Mouse (Mus musculus): ENCODE results near the gene Spata31d1c. TPM values are rescaled to one million over a fixed set of nuclear protein-coding genes. Genes with fewer than 3 reads are reported as not detected.

The Spata31d1c gene
- total RNA-seq (2015; ENCODE audit: low replicate concordance) = not detected in 2 replicates
- not detected in 2 replicates for total RNA-seq (2017; ENCODE audit: low replicate concordance)

- no peak for ATAC-seq (replicated peaks; ENCODE audit: low FRiP score, poor library complexity, severe bottlenecking)
Observed at GRCm38 (mm10) chr13:65032758-65033157, at the start of gene Spata31d1c. Gene Spata31d1c, plus strand, starts transcription at chr13:65033058.

DNA sequence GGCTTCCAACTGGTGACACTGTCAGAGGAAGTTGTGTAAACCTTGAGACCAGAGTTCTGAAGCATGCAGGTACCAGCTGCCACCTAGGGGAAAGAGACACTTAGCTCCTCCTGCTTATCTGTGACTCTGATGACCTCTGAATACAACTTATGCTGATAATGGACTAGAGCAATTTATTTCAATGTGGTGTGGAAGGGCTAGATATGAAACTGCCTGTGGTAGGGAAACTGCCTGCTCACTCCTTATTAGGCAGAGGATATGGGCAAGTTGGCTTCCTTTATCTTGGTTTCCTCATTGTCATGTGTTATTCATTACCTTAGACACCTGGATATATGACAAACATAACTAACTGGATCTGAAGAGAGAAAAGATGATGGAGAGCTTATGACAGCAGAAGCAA, 44.0 kb upstream of the Spata31d1c start:
- no peak for ATAC-seq (replicated peaks; ENCODE audit: low FRiP score, poor library complexity, severe bottlenecking)

DNA sequence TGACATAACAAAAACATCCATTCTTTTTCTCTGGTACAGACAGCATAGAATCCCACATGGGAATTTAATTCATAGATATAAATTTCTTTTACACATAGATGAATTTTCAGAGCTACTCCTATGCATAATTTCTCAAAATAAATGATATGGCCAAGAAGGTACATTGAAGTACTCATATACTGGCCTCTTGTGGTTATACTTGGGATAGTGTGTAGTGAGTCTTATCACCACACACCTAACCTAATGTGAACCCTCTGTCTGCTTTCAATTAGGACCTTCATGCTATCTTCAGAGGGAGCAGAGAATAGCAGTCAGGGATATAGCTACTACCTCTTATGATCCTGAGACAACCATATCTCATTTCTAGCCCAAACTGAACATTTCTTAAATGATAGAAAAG, 27.4 kb upstream of the Spata31d1c start:
- ATAC-seq (replicated peaks; ENCODE audit: low FRiP score, poor library complexity, severe bottlenecking) = no peak

DNA sequence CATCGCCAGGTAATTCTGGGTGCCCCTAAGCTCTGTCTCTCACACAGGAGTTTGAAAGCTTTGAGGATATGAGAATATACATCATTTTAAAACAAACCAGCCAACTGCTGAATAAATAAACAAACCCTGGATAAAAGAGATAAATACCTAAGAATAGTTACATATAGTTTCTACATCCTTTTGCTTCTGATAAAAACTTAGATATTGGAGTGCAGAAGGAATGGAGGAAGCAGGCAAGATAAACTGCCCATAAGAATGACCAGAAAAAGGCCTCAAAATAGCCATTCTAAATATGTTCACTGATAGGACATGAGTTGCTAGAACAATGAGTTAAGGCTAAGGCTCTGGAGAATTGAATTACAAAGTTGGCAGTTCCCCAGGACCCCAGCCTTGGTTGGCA, 26.1 kb upstream of the Spata31d1c start:
- no peak for ATAC-seq (replicated peaks; ENCODE audit: low FRiP score, poor library complexity, severe bottlenecking)

GRCm38 (mm10) chr13:65007971-65008370, 24.9 kb upstream of the Spata31d1c start:
- ATAC-seq (replicated peaks; ENCODE audit: low FRiP score, poor library complexity, severe bottlenecking) = no peak

DNA sequence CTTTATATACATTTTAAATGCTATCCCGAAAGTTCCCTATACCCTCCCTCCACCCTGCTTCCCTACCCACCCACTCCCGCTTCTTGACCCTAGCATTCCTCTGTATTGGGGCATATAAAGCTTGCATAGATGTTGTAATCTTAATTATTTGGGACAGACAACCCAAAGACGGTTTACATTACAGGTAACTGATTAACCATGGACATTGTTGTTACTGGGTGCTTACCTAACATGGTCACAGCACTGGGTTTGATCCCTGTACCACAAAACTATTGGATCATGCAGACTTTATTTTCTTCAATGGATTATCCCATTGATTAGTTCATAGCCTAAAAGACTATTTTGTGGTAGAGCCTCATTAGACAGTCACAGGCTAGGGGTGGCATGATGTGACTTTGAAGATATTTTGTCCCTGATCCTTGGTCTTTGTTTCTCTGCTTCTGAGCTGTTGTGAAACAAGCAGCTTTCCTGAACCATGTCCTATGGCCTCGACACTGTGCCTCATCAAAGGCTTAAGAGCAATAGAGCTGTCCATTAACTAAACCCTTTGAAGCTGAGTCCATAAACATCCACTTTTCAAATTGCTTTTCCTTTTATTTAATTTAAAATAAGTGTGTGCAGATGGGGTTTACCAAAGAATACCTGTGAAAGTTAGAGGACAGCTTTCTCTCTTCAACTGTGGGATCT, 21.7 kb upstream of the Spata31d1c start:
- ATAC-seq (replicated peaks; ENCODE audit: low FRiP score, poor library complexity, severe bottlenecking) = no peak

DNA sequence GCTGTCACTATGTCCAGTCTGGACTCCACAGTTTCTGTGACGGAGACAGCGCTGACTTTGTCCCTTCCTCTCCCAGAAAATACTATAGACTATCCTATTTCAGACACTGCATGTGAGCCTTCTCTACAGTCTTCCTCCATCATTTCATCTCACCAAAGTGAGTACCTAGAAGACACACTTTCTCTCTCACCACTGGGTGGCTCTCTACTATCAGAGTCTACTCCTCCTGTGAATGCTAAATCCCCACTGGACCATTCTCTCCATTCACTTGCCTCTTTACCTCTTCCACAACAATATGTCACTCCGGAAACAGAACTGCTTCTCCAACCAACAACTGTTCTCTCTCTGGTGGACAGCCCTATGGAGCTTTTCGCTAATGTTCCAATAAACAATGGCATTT, 2.2 kb downstream of the Spata31d1c start:
- ATAC-seq (replicated peaks; ENCODE audit: low FRiP score, poor library complexity, severe bottlenecking) = no peak

DNA sequence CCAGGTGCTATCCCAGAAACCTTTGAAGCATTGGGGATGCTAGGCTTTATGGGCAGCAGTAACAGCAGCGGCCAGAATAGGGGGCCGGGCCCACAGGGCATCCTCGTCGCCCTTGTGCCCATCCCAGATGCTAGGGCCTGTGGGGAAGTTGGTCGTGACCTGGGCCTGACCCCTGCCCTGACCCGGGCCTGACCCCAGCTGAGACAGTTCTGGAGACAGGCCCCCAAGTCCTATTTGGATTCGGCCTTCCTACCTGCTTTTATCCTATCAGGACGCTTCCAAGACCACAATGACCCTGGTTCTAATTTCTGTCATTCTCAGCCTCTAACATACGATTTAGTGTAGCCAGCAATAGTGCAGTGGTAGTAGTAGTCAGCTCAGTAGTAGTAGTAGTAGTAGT, 19.8 kb downstream of the Spata31d1c start, which contains the start of gene Prss47:
Prss47 (minus strand) TSS at position 101 of the 400 bp plus-strand sequence.
- no peak for ATAC-seq (replicated peaks; ENCODE audit: low FRiP score, poor library complexity, severe bottlenecking)

GRCm38 (mm10) chr13:65069969-65070368, 37.1 kb downstream of the Spata31d1c start:
- ATAC-seq (replicated peaks; ENCODE audit: low FRiP score, poor library complexity, severe bottlenecking) = no peak

Other genes starting within 250 kb of the Spata31d1c start
- not detected in 2 replicates for gene Cntnap3, start 129.1 kb upstream of the Spata31d1c start, total RNA-seq (2015; ENCODE audit: low replicate concordance)
- not detected in 2 replicates for gene Cntnap3, start 129.1 kb upstream of the Spata31d1c start, total RNA-seq (2017; ENCODE audit: low replicate concordance)
- gene Spata31, start 115.7 kb upstream of the Spata31d1c start, total RNA-seq (2015; ENCODE audit: low replicate concordance) = not detected in 2 replicates
- gene Spata31, start 115.7 kb upstream of the Spata31d1c start, total RNA-seq (2017; ENCODE audit: low replicate concordance) = not detected in 2 replicates
- gene Prss47, start 19.7 kb downstream of the Spata31d1c start, total RNA-seq (2015; ENCODE audit: low replicate concordance) = not detected in 2 replicates
- not detected in 2 replicates for gene Prss47, start 19.7 kb downstream of the Spata31d1c start, total RNA-seq (2017; ENCODE audit: low replicate concordance)
- gene Mfsd14b, start 79.9 kb downstream of the Spata31d1c start, total RNA-seq (2015; ENCODE audit: low replicate concordance) = 41.4 and 42.3 TPM in 2 replicates
- 44.0 and 54.0 TPM in 2 replicates for gene Mfsd14b, start 79.9 kb downstream of the Spata31d1c start, total RNA-seq (2017; ENCODE audit: low replicate concordance)
- not detected in 2 replicates for gene Olfr465-ps1, start 105.0 kb downstream of the Spata31d1c start, total RNA-seq (2015; ENCODE audit: low replicate concordance)
- not detected in 2 replicates for gene Olfr465-ps1, start 105.0 kb downstream of the Spata31d1c start, total RNA-seq (2017; ENCODE audit: low replicate concordance)
- gene Olfr466, start 117.2 kb downstream of the Spata31d1c start, total RNA-seq (2015; ENCODE audit: low replicate concordance) = not detected in 2 replicates
- gene Olfr466, start 117.2 kb downstream of the Spata31d1c start, total RNA-seq (2017; ENCODE audit: low replicate concordance) = not detected in 2 replicates
- gene Nlrp4f, start 172.9 kb downstream of the Spata31d1c start, total RNA-seq (2015; ENCODE audit: low replicate concordance) = not detected in 2 replicates
- not detected in 2 replicates for gene Nlrp4f, start 172.9 kb downstream of the Spata31d1c start, total RNA-seq (2017; ENCODE audit: low replicate concordance)
- gene Gm10775, start 226.5 kb downstream of the Spata31d1c start, total RNA-seq (2015; ENCODE audit: low replicate concordance) = not detected in 2 replicates
- gene Gm10775, start 226.5 kb downstream of the Spata31d1c start, total RNA-seq (2017; ENCODE audit: low replicate concordance) = not detected in 2 replicates
- 11.5 and 23.9 TPM in 2 replicates for gene Zfp369, start 245.8 kb downstream of the Spata31d1c start, total RNA-seq (2015; ENCODE audit: low replicate concordance)
- gene Zfp369, start 245.8 kb downstream of the Spata31d1c start, total RNA-seq (2017; ENCODE audit: low replicate concordance) = 7.4 and 15.5 TPM in 2 replicates